Mouse (Mus musculus) testis, adult 2 months (tissue): ENCODE data around the gene Tmem203. TPM values are rescaled to one million over a fixed set of nuclear protein-coding genes. Genes with fewer than 3 reads are reported as not detected.

Source experiments
- H3K27ac ChIP-seq: fragments of 200-500 bp; 2 replicates; pipeline ENCODE4 v1.5.1; 2012; ENCODE audit warnings: low read depth, low read length; ENCODE audit not compliant: control insufficient read depth, insufficient read depth
- H3K27me3 ChIP-seq: fragments of 200-500 bp; 2 replicates; pipeline ENCODE4 v1.6.1; 2012; ENCODE audit warnings: mild to moderate bottlenecking, low read length, moderate library complexity; ENCODE audit not compliant: control insufficient read depth, insufficient read depth
- H3K36me3 ChIP-seq: fragments of 200-500 bp; 2 replicates; pipeline ENCODE4 v1.6.1; 2012; ENCODE audit warnings: mild to moderate bottlenecking, low read length; ENCODE audit not compliant: control insufficient read depth, insufficient read depth
- H3K4me1 ChIP-seq: fragments of 200-500 bp; 2 replicates; pipeline ENCODE4 v1.6.1; 2012; ENCODE audit warnings: low read length; ENCODE audit not compliant: control insufficient read depth, insufficient read depth
- H3K4me3 ChIP-seq: fragments of 200-500 bp; 2 replicates; pipeline ENCODE4 v1.5.1; 2012; ENCODE audit warnings: low read depth, mild to moderate bottlenecking, low read length, moderate library complexity, mixed read lengths; ENCODE audit not compliant: control insufficient read depth
- CTCF ChIP-seq: fragments of 200-500 bp; IDR thresholded peaks from 2 replicates; pipeline ENCODE4 v1.5.1; 2012; ENCODE audit warnings: low read depth, mild to moderate bottlenecking, inconsistent platforms, low read length, moderate library complexity; ENCODE audit not compliant: control insufficient read depth, insufficient read depth, insufficient replicate concordance
- POLR2A ChIP-seq: fragments of 200-500 bp; IDR thresholded peaks from 2 replicates; pipeline ENCODE4 v1.6.1; 2012; ENCODE audit warnings: low read depth, mild to moderate bottlenecking, inconsistent platforms, low read length, moderate library complexity; ENCODE audit not compliant: control insufficient read depth
- polyA plus RNA-seq: library from polyadenylated mRNA; depleted of rRNA; stranded (reverse); fragments of >200 nt; gene quantifications from 2 replicates; pipeline ENCODE4 v1.2.3, GENCODE M21; 2012; rRNA removed

Gene Tmem203
- 63.3 and 69.3 TPM in 2 replicates for polyA plus RNA-seq

- Histone ChIP-seq H3K27ac (peak within 1 kb of the TSS; percentile 85), H3K4me3 (peak within 1 kb of the TSS; percentile 99), H3K36me3 (no peaks in the 10 kb centered on the region), H3K27me3 (no peaks in the 10 kb centered on the region), H3K4me1 (peaks cover 6% of the 10 kb centered on the region)
- TF ChIP-seq CTCF (no peak), POLR2A (peak; percentile 88)
Measured at GRCm38 (mm10) chr2:25255284-25255779, at the start of gene Tmem203. Tmem203 (plus strand) TSS chr2:25255439.

DNA sequence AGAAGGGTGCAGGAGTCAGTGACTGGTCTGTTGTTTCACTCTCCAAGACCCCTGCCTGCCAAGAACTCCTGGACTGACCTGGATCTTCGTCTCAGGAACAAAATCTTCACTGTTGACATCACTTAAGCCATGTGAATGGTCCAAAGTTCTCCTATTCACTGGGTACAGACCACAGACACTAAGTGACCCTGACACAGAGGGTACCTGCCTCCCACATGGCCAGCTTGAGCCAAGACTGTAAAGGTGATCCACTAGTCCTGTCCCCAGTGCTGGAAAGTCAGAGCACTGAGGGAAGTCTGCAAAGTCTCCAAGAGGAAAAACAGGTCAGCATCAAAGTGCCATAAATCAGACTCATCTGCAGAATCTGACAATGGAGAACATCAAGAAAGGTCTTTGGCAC is 47.6 kb upstream of the Tmem203 start:
- Histone ChIP-seq H3K27me3 (no peaks in the 10 kb centered on the region), H3K27ac (no peak overlapping the region), H3K36me3 (no peaks in the 10 kb centered on the region; the same call in 1 of the 2 replicates), H3K4me1 (peaks cover 2% of the 10 kb centered on the region; the same call in 1 of the 2 replicates), H3K4me3 (no peak overlapping the region)
- no peak for TF ChIP-seq POLR2A
- TF ChIP-seq CTCF = no peak

- Histone ChIP-seq H3K4me1 (peaks cover 2% of the 10 kb centered on the region), H3K36me3 (no peaks in the 10 kb centered on the region), H3K27ac (peak overlapping the region; percentile 91), H3K27me3 (no peaks in the 10 kb centered on the region), H3K4me3 (peak overlapping the region; percentile 98)
- no peak for TF ChIP-seq CTCF
- TF ChIP-seq POLR2A = no peak
Measured at GRCm38 (mm10) chr2:25210686-25211085, 44.6 kb upstream of the Tmem203 start.

DNA sequence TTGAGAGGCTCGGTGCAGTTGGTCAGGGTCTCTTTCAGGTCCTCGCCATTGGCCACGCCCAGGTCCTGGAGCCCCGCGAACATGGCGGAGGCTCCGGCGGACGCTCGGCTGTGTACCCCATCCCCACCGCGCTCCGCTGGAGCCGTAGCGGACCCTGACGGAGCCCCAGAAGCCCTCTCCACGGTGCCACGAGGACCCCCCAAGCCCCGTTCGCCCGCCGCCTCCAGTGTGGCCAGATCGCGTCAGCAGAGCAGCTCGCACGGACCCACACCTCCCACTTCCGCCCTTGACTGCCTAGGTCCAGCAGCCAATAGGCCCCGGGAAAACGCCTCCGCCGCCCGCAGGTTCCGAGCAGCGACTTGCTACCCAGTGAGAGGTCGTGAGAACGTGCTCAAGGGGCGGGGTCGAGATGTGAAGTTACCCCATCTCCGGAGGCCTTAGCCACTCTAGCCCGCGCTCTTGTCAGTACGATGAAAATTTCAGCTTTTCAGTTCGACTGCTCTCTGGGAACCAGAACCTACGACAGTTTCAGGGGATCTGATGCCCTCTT is 44.0 kb upstream of the Tmem203 start, which contains the start of gene Nelfb:
Gene Nelfb (minus strand): TSS at position 369 of the 550 bp plus-strand sequence.
- Histone ChIP-seq H3K4me3 (peak within 1 kb of the TSS; percentile 98), H3K36me3 (no peaks in the 10 kb centered on the region), H3K27ac (peak within 1 kb of the TSS; percentile 91), H3K27me3 (no peaks in the 10 kb centered on the region), H3K4me1 (peaks cover 2% of the 10 kb centered on the region)
- TF ChIP-seq CTCF (no peak), POLR2A (peak; percentile 81)

GRCm38 (mm10) chr2:25213266-25213865 is 41.9 kb upstream of the Tmem203 start:
- H3K27me3 ChIP-seq = no peaks in the 10 kb centered on the region
- no peak for TF ChIP-seq POLR2A
- no peak for TF ChIP-seq CTCF
- peaks cover 2% of the 10 kb centered on the region for H3K4me1 ChIP-seq
- H3K4me3 ChIP-seq = peak overlapping the region; percentile 98
- H3K27ac ChIP-seq = peak overlapping the region; percentile 15
- H3K36me3 ChIP-seq = no peaks in the 10 kb centered on the region

GRCm38 (mm10) chr2:25214444-25214843 is 40.8 kb upstream of the Tmem203 start, which contains the start of gene Stpg3:
Stpg3 (minus strand) TSS chr2:25214637.
- H3K4me1 ChIP-seq = peaks cover 2% of the 10 kb centered on the region
- H3K36me3 ChIP-seq = no peaks in the 10 kb centered on the region
- TF ChIP-seq POLR2A (peak; percentile 70; the same call in 1 of the 2 replicates), CTCF (no peak)
- H3K4me3 ChIP-seq = peak within 1 kb of the TSS; percentile 98
- peak within 1 kb of the TSS; percentile 15 for H3K27ac ChIP-seq
- no peaks in the 10 kb centered on the region for H3K27me3 ChIP-seq

DNA sequence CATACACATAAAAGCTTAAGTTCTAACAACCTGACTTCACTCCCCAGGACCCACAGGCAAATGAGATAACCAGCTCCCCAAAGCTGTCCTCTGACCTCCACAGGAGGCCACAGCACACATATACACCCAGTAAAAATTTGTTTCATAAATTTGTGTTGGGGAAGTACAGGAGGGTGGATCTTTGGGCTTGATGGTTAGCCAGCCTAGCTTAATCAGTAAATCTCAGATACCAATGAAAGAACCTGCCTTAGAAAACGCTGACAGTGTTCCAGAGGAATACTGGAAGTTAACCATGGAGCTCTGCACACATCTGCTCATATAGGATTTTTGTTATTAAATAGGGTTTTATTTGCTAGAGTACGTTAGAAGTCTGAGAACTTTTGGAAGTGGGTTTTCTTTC is 37.6 kb upstream of the Tmem203 start:
- peak overlapping the region; percentile 69 for H3K4me3 ChIP-seq
- no peak overlapping the region for H3K27ac ChIP-seq
- H3K27me3 ChIP-seq = no peaks in the 10 kb centered on the region
- no peaks in the 10 kb centered on the region for H3K36me3 ChIP-seq
- no peaks in the 10 kb centered on the region; the same call in 1 of the 2 replicates for H3K4me1 ChIP-seq
- TF ChIP-seq CTCF (no peak), POLR2A (no peak)
